Mouse (Mus musculus) layer of hippocampus, postnatal 10 days (tissue): Measurements from ENCODE around the gene Hacd3. TPM values are rescaled to one million over a fixed set of nuclear protein-coding genes. Genes with fewer than 3 reads are reported as not detected.

Experiments used
- DNase-seq, 2 experiments: peaks; one replicate each; pipeline ENCODE4 v3.0.0; 2021; ENCODE audit warnings: low spot score in 2 of 2
- microRNA-seq, 2 experiments: library from miRNA; unstranded; fragments of <30 nt; microRNA quantifications; one replicate each; pipeline ENCODE4 v1.2.0; 2021
- total RNA-seq, 2 experiments: library from RNA; stranded (reverse); gene quantifications; 2 replicates each; pipeline ENCODE4 v1.2.3; 2021

Gene Hacd3
- total RNA-seq, 2 experiments from 2014 or later: 154 to 163 TPM

GRCm38 (mm10) chr9:64952055-64952454, 69.4 kb downstream of the Hacd3 start:
- DNase-seq: no peak

- no peak for DNase-seq
These were observed 70.3 kb downstream of the Hacd3 start, which contains the start of gene Slc24a1 for GRCm38 (mm10) chr9:64951161-64951657. Gene Slc24a1, minus strand, starts transcription at chr9:64951607.

DNA sequence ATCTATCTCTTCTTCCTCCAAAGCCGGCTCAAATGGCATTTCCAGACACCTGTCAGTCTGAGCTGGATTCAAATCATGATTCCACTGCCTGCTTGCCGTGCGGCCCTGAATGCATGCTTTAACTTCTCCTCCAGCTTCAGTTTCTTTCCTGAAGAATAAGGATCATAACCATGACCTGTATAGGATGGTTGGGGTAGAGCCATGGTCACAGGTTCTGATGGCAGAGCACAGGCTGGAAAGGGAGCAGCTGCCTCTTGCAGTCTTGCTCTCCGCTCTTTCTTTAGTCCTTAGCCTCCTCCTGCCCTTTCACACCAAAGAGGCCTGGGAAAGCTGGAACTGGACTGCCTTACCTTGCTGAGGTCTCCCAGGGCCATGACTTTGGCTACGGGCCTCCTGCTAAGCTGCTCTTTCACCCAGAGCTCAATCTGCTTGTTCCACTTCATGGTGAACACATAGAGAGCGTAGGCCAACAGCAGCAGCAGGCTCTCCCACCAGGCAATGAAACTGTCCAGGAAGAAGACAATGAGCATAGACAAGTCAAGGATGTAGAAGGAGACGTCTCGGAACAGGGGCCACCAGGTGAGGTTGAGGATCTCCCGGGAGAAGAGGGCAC, 73.9 kb downstream of the Hacd3 start:
- DNase-seq: no peak

DNA sequence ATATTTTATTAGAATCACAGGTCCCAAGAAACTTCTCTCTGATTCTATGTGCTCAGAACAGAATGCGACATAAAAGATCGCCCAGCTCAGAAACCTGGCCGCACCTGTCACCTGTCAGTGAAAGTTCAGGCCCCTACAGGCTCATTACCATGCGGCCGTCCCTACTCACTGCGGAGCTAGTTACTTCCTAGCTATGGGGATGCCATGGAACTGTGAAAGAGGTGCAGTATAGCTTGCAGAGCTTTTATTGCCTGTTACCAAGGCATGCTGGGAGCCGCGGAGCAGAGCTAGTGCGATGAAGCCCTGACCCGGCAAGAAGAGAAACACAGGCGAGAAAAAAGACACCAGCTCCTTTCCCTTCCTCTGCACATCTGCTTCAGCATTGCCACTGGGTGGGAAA, 77.5 kb downstream of the Hacd3 start:
- no peak for DNase-seq

- DNase-seq: no peak
These were observed 79.8 kb downstream of the Hacd3 start for GRCm38 (mm10) chr9:64941650-64942049.

DNA sequence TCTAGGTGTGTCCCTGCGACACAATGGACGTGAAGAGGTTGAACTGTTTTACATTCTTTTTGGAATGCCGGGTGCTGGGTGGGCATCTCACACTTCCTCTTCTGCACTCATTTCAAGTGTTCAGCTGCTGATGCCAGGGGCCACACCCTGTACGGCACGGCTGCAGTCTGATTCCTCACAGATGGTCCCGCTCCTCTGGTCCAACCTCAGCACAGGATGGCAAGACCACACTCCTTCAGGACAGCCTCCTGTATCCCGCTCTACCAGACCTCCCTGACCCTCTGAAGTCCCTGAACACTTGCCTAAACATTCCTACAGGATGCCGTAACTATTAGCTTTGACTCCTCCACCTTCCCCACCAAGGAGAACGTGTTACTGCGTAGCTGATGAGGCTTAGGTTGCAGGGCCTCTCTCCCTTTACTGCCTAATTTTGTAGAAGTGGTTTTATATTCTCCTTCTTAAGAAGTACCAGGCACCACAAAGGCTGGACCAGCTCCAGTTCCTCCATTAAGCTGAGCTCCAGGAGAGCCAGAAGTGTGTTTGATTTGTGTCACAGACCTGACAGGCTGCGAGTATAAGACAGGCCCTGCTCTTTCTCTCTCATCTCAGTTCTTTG, 80.7 kb downstream of the Hacd3 start:
- no peak for DNase-seq

- no peak for DNase-seq
These were observed 81.7 kb downstream of the Hacd3 start for GRCm38 (mm10) chr9:64939790-64940189.

DNA sequence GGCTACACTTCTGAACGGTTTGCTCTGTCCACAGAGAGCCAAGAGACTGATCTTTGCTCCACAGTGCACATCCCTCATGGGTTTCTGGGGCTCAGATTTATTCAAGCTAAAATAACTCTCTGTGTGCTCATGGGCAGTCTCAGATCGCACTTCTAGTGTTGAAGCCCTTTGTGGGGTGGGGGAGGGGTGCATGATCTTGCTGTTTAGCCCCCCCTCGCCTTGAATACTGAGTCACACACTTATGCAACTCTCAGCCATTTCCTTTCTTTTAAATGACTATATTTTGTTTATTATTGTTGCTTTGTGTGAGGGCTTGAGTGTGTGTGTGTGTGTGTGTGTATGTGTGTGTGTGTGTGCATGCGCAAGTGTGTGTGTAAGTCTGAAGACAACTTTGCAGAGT, 82.2 kb downstream of the Hacd3 start:
- no peak for DNase-seq

- no peak for DNase-seq
These were observed 83.0 kb downstream of the Hacd3 start for GRCm38 (mm10) chr9:64938535-64938934.

DNA sequence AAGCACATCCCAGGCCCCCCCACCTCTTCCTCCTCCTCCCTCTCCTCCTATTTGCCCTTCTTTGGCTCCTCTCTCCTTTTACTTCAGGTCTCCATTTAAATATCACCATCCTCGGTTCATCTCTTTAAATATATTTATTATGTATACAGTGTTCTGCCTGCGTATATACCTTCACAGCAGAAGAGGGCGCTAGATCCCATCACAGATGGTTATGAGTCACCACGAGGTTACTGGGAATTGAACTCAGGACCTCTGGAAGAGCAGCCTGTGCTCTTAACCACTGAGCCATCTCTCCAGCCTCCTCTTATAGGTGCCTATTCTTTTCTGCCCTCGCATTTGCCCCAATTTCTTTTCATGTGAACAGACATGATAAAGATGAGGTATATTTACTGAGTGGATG, 84.0 kb downstream of the Hacd3 start:
- DNase-seq: no peak

Small RNA genes lying within 50 kb of the gene (microRNA-seq; reads per million reads assigned to microRNA genes)
- gene Gm25640: 0 reads per million in 2 experiments

Other genes with a start within 250 kb of the Hacd3 start
- gene Dennd4a, start 210.4 kb downstream of the Hacd3 start, total RNA-seq: 10 to 100 TPM; 44.1 to 45.8 TPM
- under 1 TPM; 0.07 to 0.25 TPM for gene Slc24a1, start 70.1 kb downstream of the Hacd3 start, total RNA-seq
- 10 to 100 TPM; 21.9 to 23.3 TPM for gene Ints14, start 60.8 kb downstream of the Hacd3 start, total RNA-seq
- 100 to 1,000 TPM; 134 to 140 TPM for gene Dpp8, start 10.7 kb upstream of the Hacd3 start, total RNA-seq
- 10 to 100 TPM; 37.7 to 44.7 TPM for gene Igdcc4, start 79.8 kb upstream of the Hacd3 start, total RNA-seq
- gene Igdcc3, start 119.5 kb upstream of the Hacd3 start, total RNA-seq: 1 to 10 TPM; 5.4 to 7.1 TPM
- gene Parp16, start 173.7 kb upstream of the Hacd3 start, total RNA-seq: 1 to 10 TPM; 4.5 to 5.6 TPM
- gene Cilp, start 243.5 kb upstream of the Hacd3 start, total RNA-seq: under 1 TPM in 1 of 2 experiments, not detected in 1; 0.18 TPM